Mouse (Mus musculus) lung, adult 2 months (tissue): ENCODE data around the gene Cd2. TPM values are rescaled to one million over a fixed set of nuclear protein-coding genes. Genes with fewer than 3 reads are reported as not detected.

Source experiments
- DNase-seq: peaks from one replicate; pipeline ENCODE4 v3.0.0; 2022
- H3K4me1 ChIP-seq: fragments of 200-500 bp; 2 replicates; pipeline ENCODE4 v1.6.1; 2011; ENCODE audit warnings: low read length; ENCODE audit not compliant: control insufficient read depth, insufficient read depth
- H3K4me3 ChIP-seq: fragments of 200-500 bp; replicated peaks from 2 replicates; pipeline ENCODE3; 2011; ENCODE audit warnings: low read depth, mild to moderate bottlenecking, control low read depth, low read length; ENCODE audit errors: extremely low read depth
- CTCF ChIP-seq: fragments of 200-500 bp; IDR thresholded peaks from 2 replicates; pipeline ENCODE4 v1.5.1; 2011; ENCODE audit warnings: mild to moderate bottlenecking, low read length, control low read depth; ENCODE audit not compliant: insufficient read depth
- POLR2A ChIP-seq: fragments of 200-500 bp; IDR thresholded peaks from 2 replicates; pipeline ENCODE4 v1.6.1; 2011; ENCODE audit warnings: low read depth, mild to moderate bottlenecking, control low read depth, low read length, borderline replicate concordance; ENCODE audit errors: extremely low read depth
- WGBS: fragments of 180-500 bp; shearing (Covaris S2); methylation state at CpG from one replicate; pipeline ENCODE4 v1.1.7; 2018; 5-methylcytosine and 5-hydroxymethylcytosine counted together
- polyA plus RNA-seq: library from polyadenylated mRNA; depleted of rRNA; stranded (reverse); fragments of >200 nt; gene quantifications from 2 replicates; pipeline ENCODE4 v1.2.3, GENCODE M21; 2012; rRNA removed

Cd2 gene
- polyA plus RNA-seq: 10.7 and 11.4 TPM in 2 replicates

GRCm38 (mm10) chr3:101287911-101288311 is at the start of gene Cd2:
Gene Cd2 (minus strand): TSS chr3:101287939.
- TF ChIP-seq CTCF (no peak), POLR2A (no peak)
- no peak for DNase-seq
- H3K4me3 ChIP-seq: peak within 1 kb of the TSS; percentile 42
- 28% methylated on average over 4 of the region's 4 CpGs for WGBS
- H3K4me1 ChIP-seq: peaks cover 2% of the 10 kb centered on the region; the same call in 1 of the 2 replicates

- no peaks in the 10 kb centered on the region for H3K4me1 ChIP-seq
- no peak overlapping the region for H3K4me3 ChIP-seq
- no peak for TF ChIP-seq CTCF
- TF ChIP-seq POLR2A: no peak
- WGBS: 81% methylated on average over 7 of the region's 7 CpGs
- no peak for DNase-seq
Observed at GRCm38 (mm10) chr3:101328617-101329016, 40.9 kb upstream of the Cd2 start.

DNA sequence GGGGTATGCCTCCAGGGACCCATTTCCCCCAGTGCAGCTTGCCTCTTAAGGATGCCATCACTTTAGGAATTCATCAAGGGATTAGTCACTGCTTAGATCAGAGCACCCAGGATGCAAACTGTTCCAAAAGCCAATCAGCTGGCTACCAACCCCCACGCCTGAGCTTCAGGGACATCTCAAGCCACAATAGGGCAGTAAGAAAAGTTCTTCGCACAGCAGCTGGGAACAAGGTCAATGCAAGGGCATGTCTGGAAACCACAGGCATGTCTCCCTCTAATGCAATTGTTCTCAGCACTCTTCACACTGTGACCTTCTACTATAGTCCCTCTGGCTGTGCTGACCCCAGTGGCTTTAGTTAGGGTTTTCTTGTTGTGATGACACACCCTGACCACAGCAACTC is 39.5 kb upstream of the Cd2 start:
- Histone ChIP-seq H3K4me3 (no peak overlapping the region), H3K4me1 (no peaks in the 10 kb centered on the region)
- no peak for DNase-seq
- WGBS: 81% methylated on average over 2 of the region's 2 CpGs
- TF ChIP-seq CTCF (no peak), POLR2A (no peak)

DNA sequence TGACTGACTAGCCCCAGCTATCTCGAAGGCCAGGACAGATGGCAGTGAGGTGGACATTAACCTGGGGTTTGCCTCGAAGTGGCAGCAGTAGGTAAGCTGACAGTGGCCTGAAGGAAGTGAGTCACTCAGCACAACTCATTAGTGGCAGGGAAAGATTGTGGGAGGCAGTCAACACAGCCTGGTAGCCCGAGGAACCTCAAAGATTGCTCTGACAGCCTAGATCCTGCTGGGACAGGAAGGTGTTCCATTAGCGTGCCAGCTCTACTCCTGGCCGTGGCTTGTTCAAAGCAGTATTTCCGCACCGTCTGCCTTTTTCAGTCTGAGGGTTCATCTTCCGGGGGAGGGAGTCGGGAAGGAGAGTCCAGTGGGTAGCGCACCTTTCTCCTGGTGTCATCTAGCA is 34.7 kb upstream of the Cd2 start:
- Histone ChIP-seq H3K4me1 (no peaks in the 10 kb centered on the region), H3K4me3 (no peak overlapping the region)
- DNase-seq: no peak
- 71% methylated on average over 10 of the region's 10 CpGs for WGBS
- TF ChIP-seq POLR2A (no peak), CTCF (no peak)

DNA sequence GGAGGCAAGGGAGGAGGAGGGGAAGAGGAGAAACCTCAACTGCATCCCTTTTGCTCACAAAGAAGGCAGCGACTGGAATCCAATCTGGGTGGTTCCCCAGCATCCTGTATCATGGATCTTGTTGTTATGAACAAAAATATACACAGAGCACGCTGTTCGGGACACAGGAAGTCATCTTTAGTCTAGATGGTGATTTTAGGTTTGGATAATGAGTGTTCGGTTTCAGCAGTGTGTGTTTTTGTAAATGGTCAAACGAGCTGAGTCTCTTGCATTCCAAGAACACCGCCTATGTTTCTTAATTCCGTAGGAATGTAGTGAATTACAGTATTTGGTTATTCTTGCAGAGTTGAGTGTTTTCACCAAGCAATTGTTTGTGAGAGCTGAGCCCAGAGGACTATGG is 33.1 kb upstream of the Cd2 start:
- Histone ChIP-seq H3K4me3 (no peak overlapping the region), H3K4me1 (no peaks in the 10 kb centered on the region)
- DNase-seq: no peak
- no peak for TF ChIP-seq CTCF
- no peak for TF ChIP-seq POLR2A
- 28% methylated on average over 7 of the region's 7 CpGs for WGBS

- 91% methylated on average over 6 of the region's 6 CpGs for WGBS
- DNase-seq: no peak
- H3K4me1 ChIP-seq: no peaks in the 10 kb centered on the region
- no peak for TF ChIP-seq CTCF
- TF ChIP-seq POLR2A: no peak
- no peak overlapping the region for H3K4me3 ChIP-seq
Observed at GRCm38 (mm10) chr3:101318516-101319170, 30.9 kb upstream of the Cd2 start.

DNA sequence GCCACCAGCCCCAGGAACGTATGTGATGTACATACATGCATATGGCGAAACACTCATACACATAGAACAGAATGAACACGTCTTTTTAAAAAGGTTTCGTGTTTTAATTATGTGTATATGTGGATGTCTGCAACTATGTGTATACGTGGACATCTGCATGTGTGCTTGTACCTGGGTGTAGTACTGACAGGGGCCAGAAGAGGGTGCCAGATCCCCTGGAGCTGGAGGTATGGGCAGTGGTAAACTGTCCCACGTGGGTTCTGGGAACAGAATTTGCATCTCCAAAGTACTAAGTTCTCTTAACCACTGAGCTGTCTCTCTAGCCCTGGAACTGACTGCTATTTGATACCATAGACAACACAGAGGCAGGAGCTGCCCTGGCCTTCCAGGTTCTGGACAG is 30.4 kb upstream of the Cd2 start:
- DNase-seq: no peak
- WGBS: 78% methylated on average over 6 of the region's 6 CpGs
- Histone ChIP-seq H3K4me1 (no peaks in the 10 kb centered on the region), H3K4me3 (no peak overlapping the region)
- no peak for TF ChIP-seq POLR2A
- TF ChIP-seq CTCF: peak; percentile 44; the same call in 1 of the 2 replicates

GRCm38 (mm10) chr3:101314954-101315353 is 27.2 kb upstream of the Cd2 start:
- DNase-seq: no peak
- TF ChIP-seq CTCF (no peak), POLR2A (no peak)
- Histone ChIP-seq H3K4me1 (no peaks in the 10 kb centered on the region), H3K4me3 (no peak overlapping the region)
- 76% methylated on average over 6 of the region's 6 CpGs for whole genome bisulfite sequencing

DNA sequence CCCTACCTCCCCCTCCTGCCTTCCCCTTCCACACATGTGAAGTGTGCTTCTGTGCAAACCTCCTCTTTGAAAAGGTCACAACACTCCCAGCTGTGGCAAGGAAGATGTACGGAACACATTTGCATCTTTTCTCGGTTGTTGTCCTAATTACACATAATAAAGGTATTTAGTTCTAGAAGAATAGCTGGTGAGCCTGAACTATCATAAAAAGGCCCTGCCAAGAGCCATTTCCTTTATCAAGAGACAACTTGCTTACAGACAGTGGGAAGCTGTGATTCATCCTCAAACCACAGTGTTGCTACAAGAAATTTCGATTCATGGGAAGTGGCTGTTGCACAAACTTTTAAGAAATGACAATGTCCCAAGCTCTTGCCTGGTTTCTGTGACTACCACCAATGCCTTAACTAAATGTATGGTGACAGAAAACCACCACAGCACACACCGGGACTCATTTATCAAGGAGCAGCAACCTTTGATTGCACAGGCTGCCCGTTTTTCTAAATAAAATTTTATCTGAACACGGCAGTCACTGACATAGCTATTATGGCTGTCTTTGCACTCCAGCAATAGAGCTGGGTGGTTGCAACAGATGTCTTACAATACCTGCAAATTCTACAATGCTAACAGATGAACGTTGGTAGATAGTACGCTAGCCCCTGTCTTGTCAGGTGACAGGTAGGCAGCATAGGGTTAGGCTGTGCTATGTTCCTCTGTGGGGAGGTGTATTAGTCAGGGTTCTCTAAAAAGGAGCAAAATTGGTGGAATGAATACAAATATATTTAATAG is 25.7 kb upstream of the Cd2 start:
- 71% methylated on average over 8 of the region's 8 CpGs for WGBS
- no peak for DNase-seq
- TF ChIP-seq POLR2A (no peak), CTCF (no peak)
- Histone ChIP-seq H3K4me3 (no peak overlapping the region), H3K4me1 (no peaks in the 10 kb centered on the region)

DNA sequence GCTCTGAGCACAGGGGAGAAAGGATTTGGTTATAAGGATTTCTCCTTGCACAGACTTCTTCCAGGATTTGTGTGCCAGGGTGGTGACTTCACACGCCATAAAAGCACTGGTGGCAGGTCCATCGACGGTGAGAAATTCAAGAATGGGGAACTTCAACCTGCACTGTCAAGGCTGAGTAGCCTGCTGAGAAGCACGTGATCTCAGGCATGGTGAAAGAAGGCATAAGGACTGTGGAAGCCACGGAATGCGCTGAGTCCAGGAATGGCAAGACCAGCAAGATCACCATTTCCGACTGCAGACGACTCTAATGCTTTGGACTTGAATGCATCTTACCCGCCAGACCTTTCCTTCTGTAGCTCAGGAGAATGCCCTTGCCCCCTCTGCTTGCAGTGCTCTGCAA is 23.2 kb upstream of the Cd2 start:
- Histone ChIP-seq H3K4me1 (no peaks in the 10 kb centered on the region), H3K4me3 (no peak overlapping the region)
- TF ChIP-seq CTCF (no peak), POLR2A (no peak)
- DNase-seq: no peak
- WGBS: 55% methylated on average over 9 of the region's 9 CpGs

- 56% methylated on average over 3 of the region's 3 CpGs for WGBS
- Histone ChIP-seq H3K4me1 (peaks cover 6% of the 10 kb centered on the region), H3K4me3 (no peak overlapping the region)
- TF ChIP-seq CTCF (no peak), POLR2A (no peak)
- no peak for DNase-seq
Observed at GRCm38 (mm10) chr3:101309626-101310025, 21.9 kb upstream of the Cd2 start.
